Mouse (Mus musculus): ENCODE data around the gene Tnrc6b.
"Not testable (repeated sequence)": the region's sequence is repeated elsewhere in the genome, so short reads cannot be mapped to it uniquely, and the experiment has no call there.

DNA sequence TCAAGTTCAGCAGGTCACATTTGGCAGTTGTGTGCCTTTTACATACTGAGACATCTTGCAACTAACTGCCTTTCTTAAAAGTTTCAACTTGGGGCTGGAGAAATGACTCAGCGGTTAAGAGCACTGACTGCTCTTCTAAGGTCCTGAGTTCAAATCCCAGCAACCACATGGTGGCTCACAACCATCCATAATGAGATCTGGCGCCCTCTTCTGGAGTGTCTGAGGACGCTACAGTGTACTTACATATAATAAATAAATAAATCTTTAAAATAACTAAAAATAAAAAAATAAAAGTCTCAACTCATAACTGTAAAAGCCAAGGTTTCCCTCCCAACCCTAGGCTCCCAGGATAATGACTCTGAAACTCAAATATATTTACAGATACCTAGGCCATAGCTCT, 141.4 kb downstream of the Tnrc6b start:
- TF ChIP-seq POLR2AphosphoS5 (IDR thresholded peaks at IDR 0.05; ENCODE audit: borderline replicate concordance, low read depth, low read length); USF1 (IDR thresholded peaks at IDR 0.05; ENCODE audit: low read depth, low read length); POLR2A (IDR thresholded peaks at IDR 0.05; ENCODE audit: control insufficient read depth in 1 of 2, insufficient read depth in 1 of 2, low read depth in 1 of 2, low read length in 2 of 2, poor library complexity in 1 of 2); TAL1 (IDR thresholded peaks at IDR 0.05; ENCODE audit: low read length); UBTF (IDR thresholded peaks at IDR 0.05; ENCODE audit: borderline replicate concordance, insufficient read depth, low read depth, low read length); EP300 (IDR thresholded peaks at IDR 0.05; ENCODE audit: low read depth in 1 of 2, low read length in 2 of 2); GATA1 (IDR thresholded peaks at IDR 0.05; ENCODE audit: low read depth, low read length); MEF2A (IDR thresholded peaks at IDR 0.05; ENCODE audit: extremely low read depth, insufficient replicate concordance, low read depth, low read length, poor library complexity, severe bottlenecking): not testable (repeated sequence)
- TF ChIP-seq CTCF (IDR thresholded peaks at IDR 0.05 in 2 of 3, conservative IDR thresholded peaks at IDR 0.05 in 1 of 3; ENCODE audit: control insufficient read depth in 1 of 3, insufficient read depth in 1 of 3, low read depth in 2 of 3, low read length in 3 of 3, poor library complexity in 1 of 3, severe bottlenecking in 1 of 3) = peak in 2 of 3 experiments; percentile 1 to 13; a peak in 1 of 6 replicates

Measured in MEL (cell line).